Mouse (Mus musculus) cerebellum, adult 18-20 months (tissue): ENCODE data around the gene Gm6217.
"Not testable (repeated sequence)": the region's sequence is repeated elsewhere in the genome, so short reads cannot be mapped to it uniquely, and the experiment has no call there.

Experiments used
- DNase-seq, 2 experiments: peaks; one replicate each; pipeline ENCODE4 v3.0.0; 2021

The Gm6217 gene

DNA sequence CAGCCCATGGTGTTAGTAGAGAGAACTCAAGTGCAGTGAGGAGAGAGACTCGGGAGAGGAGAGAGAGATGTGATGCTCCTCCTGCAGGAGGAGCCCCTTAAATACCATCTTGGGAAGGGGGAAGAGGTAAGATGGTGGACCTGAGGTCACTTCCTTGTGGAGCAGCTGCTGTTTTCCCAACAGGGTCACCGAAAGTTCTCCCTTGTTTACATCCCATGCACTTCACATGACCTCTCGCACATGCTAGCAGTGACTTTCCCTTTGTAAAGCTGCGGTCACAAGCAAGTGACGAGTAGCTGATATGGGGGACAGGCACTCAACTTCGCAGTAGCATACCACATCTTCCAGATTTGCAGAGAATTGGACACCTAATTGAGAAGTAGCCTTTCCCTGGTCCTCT, at the start of gene Gm6217:
TSS of gene Gm6217 (minus strand) at position 74 of the 400 bp plus-strand sequence.
- not testable (repeated sequence) for DNase-seq

DNA sequence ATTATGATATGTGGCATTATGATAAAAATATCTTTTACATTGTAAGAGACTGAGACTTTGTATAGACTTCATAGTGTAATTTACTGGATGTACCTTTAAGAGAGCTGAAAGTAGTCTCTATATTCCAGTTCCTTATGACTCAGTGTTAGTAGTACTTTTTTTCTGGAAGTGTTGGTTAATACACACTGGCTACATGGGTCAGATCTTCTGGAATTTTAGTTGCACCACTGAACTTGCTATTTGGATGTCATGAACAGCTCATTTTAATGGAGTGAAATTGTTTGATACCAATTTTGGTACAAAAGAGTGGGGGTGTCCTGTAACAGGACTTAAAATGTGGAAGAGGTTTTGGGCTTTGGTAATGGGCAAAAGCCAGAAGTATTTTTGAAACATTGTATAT, 46.6 kb upstream of the Gm6217 start:
- no peak for DNase-seq

GRCm38 (mm10) chr1:82975750-82976149, 44.6 kb upstream of the Gm6217 start:
- DNase-seq, result no peak

DNA sequence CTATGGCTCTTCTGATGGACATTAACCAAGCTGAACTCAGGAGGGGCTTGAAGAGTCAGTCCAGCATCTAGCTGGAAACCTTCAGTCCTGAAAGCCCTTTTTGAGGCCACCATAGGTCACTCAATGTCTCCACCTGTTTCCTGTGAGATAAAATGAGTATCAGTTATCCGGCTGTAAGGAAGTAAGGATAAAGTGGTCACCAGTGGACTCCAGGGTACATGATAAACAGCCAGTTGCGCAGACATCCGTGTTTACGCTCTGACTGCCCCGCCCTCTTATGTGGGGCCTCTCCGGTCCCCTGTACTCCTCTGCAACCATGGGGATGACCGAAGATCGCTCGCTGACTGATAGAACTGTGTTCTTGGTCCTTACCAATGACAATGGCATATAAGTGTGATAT, 43.1 kb upstream of the Gm6217 start:
- no peak for DNase-seq

GRCm38 (mm10) chr1:82973901-82974300, 42.7 kb upstream of the Gm6217 start:
- no peak for DNase-seq

DNA sequence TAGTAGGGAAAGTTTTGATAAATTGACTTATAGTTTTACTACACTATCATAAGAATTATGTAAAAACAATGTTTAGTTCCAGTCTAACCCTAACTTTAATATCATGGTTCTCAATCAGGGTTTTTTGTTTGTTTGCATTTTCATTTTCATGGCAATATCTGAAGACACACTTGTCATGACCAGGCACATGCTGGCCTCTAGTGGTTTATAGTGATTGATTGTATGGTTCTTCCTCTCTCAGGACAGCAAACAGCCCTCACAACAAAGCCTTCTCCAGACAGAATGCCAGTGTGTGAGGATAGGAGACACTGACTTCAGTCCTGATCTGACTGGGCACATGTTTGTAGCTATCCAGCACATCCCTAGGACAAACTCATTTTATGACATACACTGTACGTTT, 42.0 kb upstream of the Gm6217 start:
- DNase-seq, result no peak

DNA sequence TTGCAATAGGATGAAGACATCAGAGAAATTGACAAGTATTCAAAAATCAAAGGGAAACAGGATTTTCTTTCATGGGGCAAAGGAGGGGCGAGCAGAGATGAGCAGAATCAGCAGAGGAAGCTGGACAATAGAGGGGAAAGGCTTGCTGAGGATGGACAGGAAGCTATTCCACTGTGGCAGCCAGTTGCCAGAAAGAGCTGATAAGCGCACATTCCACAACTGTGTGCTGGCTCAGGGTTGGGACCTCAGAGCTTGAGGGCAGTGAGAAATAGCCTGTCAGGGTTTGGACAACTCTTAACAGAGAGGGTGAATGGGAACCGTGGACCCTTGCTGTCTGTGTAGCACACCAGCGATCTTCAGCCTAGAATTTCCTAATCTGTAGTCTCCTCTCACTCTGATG, 40.8 kb upstream of the Gm6217 start:
- no peak for DNase-seq

DNA sequence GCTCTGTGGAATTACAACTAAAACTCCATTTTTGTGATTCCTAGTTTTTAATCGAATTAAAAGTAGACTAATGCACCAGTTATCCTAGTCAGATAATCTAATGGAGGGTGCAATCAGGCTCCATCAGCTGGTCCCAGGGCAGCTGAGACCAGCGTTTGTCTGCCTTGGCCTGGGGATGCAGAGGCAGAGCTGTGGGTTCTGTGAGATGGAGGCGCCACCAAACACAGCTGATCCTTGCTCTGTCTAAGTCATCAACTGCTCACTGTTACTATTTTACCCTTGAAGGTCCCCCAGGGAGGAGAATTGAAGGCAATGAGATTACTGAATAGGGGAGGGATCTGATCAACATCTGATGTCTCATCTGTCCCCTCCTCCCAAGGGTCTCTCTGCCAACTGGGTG, 35.2 kb upstream of the Gm6217 start:
- no peak for DNase-seq

DNA sequence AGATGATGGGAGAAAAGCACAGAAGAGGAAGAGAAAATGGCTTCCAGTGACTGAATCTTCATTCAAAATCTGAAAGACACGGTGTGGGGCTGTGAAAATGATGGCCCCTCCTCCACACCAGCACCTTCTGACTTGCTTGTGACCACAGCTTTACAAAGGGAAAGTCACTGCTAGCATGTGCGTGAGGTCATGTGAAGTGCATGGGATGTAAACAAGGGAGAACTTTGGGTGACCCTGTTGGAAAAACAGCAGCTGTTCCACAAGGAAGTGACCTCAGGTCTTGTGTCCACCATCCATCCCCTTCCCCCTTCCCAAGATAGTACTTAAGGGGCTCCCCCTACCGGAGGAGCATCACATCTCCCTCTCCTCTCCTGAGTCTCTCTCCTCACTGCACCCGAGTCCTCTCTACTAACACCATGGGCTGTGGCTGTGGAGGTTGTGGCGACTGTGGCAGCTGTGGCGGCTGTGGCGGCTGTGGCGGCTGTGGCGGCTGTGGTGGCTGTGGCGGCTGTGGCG, 28.7 kb upstream of the Gm6217 start, which contains the start of gene Gm47955:
TSS of gene Gm47955 (plus strand) at position 417 of the 516 bp plus-strand sequence.
- no peak for DNase-seq

GRCm38 (mm10) chr1:82955913-82956312, 24.7 kb upstream of the Gm6217 start, which contains the start of gene Gm7544:
Gene Gm7544 (minus strand): TSS chr1:82956013.
- DNase-seq, result not testable (repeated sequence)

GRCm38 (mm10) chr1:82948601-82949000, 17.4 kb upstream of the Gm6217 start:
- DNase-seq, result no peak

DNA sequence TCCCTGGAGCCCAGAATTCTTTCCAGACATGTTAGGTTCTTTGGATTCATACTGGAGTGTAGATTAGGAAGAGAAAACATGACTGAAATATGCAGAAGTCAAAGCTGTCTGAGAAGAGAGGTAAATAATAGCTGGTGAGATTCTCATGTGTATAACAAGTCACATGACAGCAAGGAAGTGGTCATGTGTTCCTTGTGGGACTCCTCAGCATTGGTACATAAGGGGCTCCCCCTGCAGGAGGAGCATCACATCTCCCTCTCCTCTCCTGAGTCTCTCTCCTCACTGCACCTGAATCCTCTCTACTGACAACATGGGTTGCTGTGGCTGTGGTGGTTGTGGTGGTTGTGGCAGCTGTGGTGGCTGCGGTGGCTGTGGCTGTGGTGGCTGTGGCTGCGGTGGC, 14.8 kb upstream of the Gm6217 start:
- not testable (repeated sequence) for DNase-seq

GRCm38 (mm10) chr1:82943295-82943694, 12.1 kb upstream of the Gm6217 start, which contains the start of gene A030003K21Rik:
Gene A030003K21Rik (minus strand): TSS chr1:82943388.
- DNase-seq, result not testable (repeated sequence)

- not testable (repeated sequence) for DNase-seq
Measured at GRCm38 (mm10) chr1:82942505-82942904, 11.3 kb upstream of the Gm6217 start.

GRCm38 (mm10) chr1:82938666-82939065, 7.5 kb upstream of the Gm6217 start:
- DNase-seq, result no peak

- not testable (repeated sequence) for DNase-seq
Measured at GRCm38 (mm10) chr1:82930558-82930957, 641 bp downstream of the Gm6217 start.

DNA sequence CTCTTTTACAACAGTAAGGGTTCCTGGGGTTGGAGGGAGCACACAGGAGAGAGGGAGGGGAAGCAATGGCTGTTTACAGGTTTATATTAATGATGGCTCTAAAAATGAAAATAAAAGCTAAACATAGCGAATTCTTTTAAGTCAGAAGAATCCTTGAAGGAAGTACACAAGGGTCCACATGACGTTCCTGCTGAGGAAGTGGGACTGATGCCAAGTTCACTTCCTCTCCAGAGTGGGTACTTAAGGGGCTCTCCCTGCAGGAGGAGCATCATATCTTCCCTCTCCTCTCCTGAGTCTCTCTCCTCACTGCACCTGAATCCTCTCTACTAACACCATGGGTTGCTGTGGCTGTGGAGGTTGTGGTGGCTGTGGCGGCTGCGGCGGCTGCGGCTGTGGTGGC, 6.5 kb downstream of the Gm6217 start, which contains the start of gene A030014E15Rik:
TSS of gene A030014E15Rik (plus strand) at position 268 of the 400 bp plus-strand sequence.
- DNase-seq, result no peak

GRCm38 (mm10) chr1:82913434-82913833, 17.8 kb downstream of the Gm6217 start:
- DNase-seq, result not testable (repeated sequence)

DNA sequence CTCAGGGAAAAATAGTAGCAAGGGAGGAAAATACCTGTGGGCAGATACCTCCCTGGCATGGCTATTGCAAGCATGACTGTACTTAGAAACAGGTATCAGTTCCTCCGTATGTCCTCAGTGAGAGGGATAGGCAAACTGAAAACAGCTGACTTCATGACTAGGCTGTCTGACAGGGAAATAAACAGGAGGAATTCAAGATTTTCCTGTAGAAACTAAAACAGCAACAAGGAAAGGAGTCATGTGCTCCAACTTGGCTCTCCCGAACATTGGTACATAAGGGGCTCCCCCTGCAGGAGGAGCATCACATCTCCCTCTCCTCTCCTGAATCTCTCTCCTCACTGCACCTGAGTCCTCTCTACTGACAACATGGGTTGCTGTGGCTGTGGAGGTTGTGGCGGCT, 18.2 kb downstream of the Gm6217 start, which contains the start of gene A030005L19Rik:
TSS of gene A030005L19Rik (plus strand) at position 301 of the 400 bp plus-strand sequence.
- DNase-seq, result no peak

DNA sequence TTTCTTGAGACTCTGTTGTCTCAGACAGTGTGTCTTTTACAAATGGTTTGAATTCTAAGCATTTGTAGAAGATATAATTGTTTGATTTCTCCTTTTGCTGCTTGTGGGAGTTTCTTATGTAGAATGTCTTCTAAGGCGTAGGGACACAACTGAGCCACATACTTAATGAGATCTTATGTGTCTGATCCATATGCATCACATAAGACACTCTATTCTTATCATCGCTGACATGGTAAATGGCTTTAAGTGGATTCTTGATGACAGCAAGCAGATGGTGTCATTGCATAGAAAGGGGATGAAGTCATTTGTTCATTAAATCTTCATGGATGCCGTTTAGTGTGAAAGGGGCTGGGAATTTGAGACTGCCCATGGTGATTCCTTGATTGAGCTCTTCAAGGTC, 25.3 kb downstream of the Gm6217 start:
- DNase-seq, result no peak

- no peak for DNase-seq
Measured at GRCm38 (mm10) chr1:82901201-82901600, 30.0 kb downstream of the Gm6217 start.

DNA sequence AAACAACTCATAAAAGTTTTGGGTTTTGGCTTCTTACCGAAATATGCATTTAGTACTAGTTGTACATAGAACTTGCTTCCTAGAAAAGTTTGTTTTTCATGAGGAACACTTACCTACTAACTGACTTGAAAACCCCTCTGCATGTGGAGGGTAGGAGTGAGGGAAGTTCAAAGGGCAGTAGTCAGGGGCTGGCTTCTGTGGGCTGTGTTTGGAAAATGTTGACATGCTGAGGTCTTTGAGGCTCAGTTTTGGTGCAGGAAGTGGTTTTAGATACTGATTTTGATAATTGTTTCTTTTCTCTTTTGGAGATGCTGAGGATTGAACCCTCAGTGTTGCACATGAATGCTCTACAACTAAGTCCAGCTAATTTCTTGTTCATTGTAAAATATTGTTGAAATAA, 30.6 kb downstream of the Gm6217 start:
- DNase-seq, result no peak

GRCm38 (mm10) chr1:82893269-82893668, 37.9 kb downstream of the Gm6217 start:
- DNase-seq, result peak; percentile 16 to 28
